Mouse (Mus musculus) erythroid progenitor cell, adult 5-6 weeks (primary cell): ENCODE data around the gene AI464131. TPM values are rescaled to one million over a fixed set of nuclear protein-coding genes. Genes with fewer than 3 reads are reported as not detected.
A peak's percentile ranks its signal among the peaks of the same experiment; 100 is the strongest.

ENCODE experiments used
- ATAC-seq: replicated peaks from 2 replicates; pipeline ENCODE4 v1.8.0; 2016; ENCODE audit warnings: moderate number of reproducible peaks, mild to moderate bottlenecking, moderate TSS enrichment, inconsistent platforms; ENCODE audit not compliant: poor library complexity, low FRiP score, severe bottlenecking
- total RNA-seq, 2 experiments: library from RNA; stranded (forward) in 1 of 2; stranded (reverse) in 1 of 2; fragments of 150-400 nt in 1 of 2; fragments of 186-747, 209-891 nt in 1 of 2; gene quantifications; 2 replicates each; pipeline versions ENCODE4 v1.2.3 to v1.2.4; 2015 to 2017; ENCODE audit warnings: low replicate concordance in 2 of 2

AI464131 gene
- total RNA-seq, 2 experiments from 2014 or later: 0.45 TPM; not detected in 1

DNA sequence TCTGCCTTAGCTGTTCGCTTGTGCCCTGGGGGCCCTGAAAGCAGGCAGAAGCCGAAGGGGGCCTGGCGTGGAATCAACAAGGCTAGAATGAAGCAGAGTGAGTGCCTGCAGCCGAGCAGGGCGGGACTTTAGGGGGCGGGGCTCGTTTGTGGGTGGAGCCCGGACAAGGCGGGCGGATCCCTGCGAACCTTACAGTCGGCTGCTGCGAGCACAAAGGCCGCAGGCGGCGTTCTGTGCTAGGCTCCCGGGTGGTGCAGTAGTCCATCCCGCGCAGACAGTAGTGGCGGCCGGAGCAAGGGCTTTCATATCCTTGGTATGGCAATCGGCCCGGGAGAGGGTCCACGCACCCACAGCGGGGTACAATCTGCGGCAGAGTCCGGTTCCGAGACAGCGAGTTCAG lies 4.0 kb upstream of the AI464131 start:
- peak; percentile 78 for ATAC-seq

GRCm38 (mm10) chr4:41506156-41506555 lies 3.3 kb upstream of the AI464131 start:
- no peak for ATAC-seq

GRCm38 (mm10) chr4:41505131-41505551 lies 2.3 kb upstream of the AI464131 start:
- no peak for ATAC-seq

DNA sequence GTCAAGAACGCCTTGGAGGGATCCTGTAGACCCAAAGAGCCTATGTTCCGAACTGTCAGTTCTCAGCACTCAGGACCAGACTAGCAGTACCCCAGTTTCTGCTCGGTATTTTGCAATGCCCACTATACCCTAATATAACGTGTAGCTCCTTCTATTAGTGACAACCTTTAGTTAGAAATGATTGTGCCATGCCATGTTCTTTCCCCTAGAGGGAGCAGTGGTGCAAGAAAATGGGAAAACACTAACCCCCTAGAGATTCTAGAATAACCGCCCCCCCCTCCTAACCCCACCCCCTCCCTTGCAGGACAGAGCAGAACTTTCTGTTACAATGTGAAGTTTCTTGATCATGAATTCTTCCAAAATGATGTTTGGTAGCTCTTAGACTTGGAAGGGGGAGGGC lies 1.4 kb upstream of the AI464131 start:
- ATAC-seq: no peak

DNA sequence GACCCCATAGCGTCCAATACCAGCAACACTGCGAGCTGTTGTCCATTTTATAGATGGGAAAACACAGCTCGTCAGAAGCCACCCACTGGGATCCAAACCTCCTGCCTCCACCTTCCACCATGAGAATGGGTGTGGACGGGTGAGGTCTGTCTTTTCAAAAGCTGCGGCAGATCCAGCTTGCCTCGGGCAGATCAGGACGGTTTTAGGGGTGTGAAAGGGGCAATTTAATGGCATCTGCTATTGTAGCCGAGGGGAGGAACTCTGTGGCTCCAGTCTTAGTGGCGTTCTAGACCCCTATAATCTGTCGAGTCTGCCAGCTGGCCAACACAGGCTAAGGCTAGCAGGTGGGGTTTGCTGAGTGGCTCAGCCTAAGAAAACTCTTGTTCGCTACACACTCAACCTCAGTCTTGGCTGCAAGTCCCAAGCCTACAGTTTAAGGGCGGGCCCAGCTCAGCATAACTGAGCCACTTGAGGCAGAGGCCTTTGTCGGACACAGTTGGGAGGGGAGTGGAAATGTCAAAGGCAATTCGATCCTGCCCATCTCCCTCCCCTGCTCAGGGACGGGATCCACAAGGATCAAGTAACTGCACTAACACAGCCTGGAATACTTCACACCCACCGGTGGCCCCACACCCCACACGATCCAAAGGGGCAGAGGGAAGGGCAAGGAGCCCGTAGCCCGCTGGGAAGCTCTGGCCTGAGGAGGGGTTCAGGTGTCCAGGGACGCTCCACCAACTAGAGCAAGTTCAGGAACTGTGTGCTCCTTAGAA lies 520 bp downstream of the AI464131 start:
- ATAC-seq: no peak

DNA sequence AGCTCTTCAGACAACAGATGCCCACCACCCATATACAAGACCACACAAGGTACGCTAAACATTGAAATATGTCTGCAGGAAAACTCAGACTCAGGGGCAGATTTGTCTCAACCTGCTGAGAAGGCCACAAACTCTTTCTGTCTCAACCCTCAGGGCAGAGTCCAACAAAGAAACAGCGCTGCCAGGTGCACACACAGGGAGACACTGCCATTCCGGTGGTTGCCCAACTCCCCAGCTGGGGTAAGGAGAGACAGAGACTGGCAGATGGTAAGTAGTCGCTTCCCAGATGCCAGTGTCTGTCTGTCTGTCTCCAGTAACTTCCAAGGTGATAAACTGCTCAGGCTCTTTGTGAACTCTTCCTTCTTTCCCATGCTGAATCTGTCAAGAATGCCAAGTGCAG lies 2.1 kb downstream of the AI464131 start:
- ATAC-seq: no peak

DNA sequence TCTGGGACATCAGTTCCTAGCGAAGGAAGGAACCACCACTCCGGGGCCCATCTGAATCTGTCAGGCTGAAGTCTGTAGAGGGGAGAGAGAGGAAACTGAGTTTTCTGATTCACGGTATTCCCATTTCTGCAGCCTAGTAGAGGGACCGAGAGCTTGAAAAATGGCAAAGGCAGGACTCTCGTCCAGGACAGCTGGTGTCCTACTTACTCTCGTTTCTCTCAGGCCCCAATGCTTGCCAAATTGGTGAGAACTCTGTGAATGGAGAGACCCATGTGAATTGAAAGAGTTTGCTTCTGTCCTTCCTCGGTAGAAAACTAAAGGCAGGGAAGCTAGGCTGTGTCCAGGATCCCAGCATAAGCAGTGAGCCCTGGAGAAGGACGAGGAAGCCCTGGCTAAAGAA lies 3.3 kb downstream of the AI464131 start:
- no peak for ATAC-seq

DNA sequence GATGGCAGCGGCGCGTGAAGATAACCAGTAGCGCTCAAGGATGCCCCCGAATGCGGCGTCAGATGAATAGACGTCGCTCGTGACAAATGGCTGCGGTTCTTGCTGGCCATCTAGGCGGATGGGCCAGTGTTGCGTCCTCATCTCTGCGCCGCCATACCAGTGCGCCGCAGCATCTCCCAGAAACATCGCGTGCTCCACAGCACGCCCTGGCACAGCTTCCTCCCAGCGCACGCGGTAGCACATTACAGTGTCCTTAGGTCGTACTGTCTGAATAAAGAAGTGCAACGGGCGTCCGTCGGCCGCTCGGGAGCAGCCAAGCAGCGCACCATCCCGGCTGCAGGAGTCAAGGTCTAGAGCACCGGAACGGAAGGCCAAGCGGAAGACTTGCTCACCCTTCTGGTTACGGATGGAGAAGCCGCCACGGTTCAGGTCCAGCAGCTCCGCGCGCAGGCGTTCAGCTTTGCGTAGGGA lies 3.9 kb downstream of the AI464131 start:
- ATAC-seq: no peak

DNA sequence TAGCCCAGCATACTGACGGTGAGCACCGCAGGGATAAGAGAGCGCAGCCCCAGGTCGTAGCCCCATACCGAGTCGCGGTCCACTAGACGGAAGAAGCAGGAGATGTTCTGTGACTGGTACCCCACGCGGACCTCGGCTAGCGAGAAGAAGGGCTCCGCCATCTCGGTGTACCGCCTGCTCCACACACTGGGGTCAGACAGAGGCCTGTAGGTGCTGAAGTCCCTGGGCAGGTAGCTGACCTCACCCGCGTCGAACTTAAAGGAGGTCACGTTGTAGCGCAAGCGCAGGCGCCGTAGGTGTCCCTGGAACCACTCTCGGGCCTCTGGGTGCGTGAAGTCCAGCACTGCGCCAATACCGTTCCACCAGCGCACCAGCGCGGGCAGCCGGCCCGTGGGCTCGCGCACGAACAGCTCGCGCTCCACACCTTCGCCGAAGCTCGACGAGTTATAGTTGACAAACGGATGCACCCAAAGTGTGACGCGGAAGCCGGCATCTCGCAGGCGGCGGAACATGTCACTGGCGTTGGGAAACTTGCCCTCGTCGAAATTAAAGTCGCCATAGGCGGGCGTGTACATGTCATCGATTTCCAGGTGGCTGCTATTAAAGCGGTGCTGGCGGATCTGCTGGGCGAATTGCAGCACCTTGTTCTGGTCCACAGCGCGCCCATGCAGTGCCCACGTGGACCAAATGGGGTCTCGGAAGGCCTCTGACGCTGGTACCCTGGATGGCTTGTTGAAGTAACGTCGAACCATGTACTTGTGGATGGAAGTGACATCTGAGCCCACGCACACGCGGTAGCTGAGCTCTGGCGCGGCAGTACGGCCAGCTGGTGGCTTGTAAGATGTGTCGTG lies 4.7 kb downstream of the AI464131 start:
- ATAC-seq: no peak

GRCm38 (mm10) chr4:41497579-41497978 lies 5.3 kb downstream of the AI464131 start:
- ATAC-seq: no peak

- ATAC-seq: no peak
These were observed 5.8 kb downstream of the AI464131 start for GRCm38 (mm10) chr4:41497046-41497445.

DNA sequence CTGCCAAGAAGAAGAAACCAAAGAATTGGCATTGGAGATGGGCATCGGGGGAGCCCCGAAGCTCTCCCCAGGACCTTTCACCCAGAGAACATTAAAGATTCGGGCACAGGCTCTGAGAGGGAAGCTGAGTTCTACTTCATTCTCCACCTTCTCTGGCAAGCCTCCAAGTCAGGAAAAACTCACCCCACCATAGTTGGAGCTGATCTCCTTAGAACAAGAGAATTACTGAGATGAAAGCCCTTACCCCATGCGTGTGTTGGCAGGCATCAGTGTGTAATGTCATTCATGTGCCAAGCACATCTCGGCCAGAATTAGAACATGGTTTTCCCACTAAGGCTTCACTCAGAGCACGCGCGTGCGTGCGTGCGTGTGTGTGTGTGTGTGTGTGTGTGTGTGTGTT lies 7.0 kb downstream of the AI464131 start:
- no peak for ATAC-seq

GRCm38 (mm10) chr4:41495076-41495475 lies 7.8 kb downstream of the AI464131 start:
- ATAC-seq: no peak

GRCm38 (mm10) chr4:41494378-41494777 lies 8.5 kb downstream of the AI464131 start:
- ATAC-seq: no peak

DNA sequence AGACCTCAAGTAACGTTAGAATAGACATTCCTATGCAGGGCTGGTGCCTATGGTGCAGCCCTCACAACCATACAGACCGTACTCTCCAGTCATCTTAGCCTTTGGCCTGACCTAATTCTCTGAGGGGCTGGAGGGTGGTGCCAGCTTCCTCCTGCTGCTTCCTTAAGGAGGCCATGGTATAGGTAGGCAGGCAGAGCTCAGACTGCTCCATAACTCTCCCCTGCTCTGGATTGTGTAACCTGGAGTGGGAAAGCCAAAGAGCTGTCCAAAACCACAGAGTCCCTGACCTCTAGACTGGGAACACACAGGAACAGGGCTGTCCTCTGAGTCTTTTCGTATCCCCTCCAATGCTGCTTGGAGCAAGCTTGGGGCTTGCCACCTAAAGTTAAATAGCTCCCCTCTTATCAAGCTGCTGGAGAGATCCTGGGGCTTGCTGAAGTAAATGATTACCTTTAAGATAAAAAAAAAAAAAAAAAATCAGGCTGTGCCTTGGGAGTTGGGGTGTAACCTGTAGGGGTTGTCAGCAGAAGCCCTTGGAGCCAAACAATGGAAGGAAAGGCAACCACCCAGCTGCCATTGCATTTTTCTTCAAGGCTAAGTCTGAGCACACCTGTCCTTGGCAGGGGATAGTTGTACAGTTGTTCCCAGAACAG lies 9.3 kb downstream of the AI464131 start:
- ATAC-seq: no peak

GRCm38 (mm10) chr4:41492951-41493350 lies 9.9 kb downstream of the AI464131 start:
- no peak for ATAC-seq

DNA sequence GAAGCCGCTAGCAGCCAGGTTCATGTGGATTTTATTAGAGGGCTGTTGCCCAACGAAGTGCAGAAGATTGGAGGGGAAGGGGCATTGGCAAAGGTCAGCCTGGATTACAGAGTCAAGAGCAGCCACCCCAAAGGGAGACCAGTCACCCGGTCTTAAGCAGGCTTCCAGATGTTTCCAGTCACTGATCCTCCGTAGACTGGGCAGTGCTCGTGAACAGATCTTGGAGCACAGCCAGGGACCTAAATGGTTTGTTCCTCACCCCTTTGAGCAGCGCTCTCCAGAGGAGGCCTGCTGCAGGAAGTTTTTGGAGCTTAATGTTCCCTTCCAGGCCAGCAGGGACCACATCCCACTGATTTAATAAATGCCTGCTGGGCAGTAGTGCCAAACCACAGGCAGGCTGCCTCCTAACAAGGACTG lies 21.3 kb downstream of the AI464131 start:
- ATAC-seq: no peak

DNA sequence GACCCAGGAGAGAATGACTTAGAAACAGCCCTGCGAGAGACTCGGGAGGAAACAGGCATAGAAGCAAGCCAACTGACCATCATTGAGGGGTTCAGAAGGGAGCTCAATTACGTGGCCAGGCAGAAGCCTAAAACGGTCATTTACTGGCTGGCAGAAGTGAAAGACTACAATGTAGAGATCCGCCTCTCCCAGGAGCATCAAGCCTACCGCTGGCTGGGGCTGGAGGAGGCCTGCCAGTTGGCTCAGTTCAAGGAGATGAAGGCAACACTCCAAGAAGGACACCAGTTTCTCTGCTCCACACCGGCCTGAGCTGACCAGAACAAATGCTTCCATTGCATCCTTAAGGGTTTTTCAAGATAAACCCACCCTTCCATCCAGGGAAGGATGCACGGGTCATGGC lies 22.6 kb downstream of the AI464131 start:
- ATAC-seq: no peak

DNA sequence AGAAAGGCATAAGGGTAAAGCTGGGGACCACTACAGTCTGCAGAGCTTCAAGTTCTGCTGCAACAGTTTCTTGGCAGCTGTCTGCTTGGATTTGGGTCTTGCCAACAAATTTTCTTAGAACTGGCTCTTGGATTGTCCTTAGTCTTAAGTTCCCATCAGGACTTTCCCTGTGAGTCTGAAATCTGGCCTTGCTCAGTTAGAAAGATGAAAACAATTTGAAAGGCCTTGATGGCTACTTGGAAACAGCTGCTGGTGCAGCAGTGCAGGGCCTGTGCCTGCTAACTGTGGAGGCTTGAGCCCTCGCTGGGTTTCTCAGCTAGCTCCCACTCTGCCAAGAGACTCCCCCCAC lies 23.4 kb downstream of the AI464131 start:
- no peak for ATAC-seq

GRCm38 (mm10) chr4:41478751-41479455 lies 24.0 kb downstream of the AI464131 start:
- ATAC-seq: no peak
